ENCODE assay signal across 6 mouse cellular contexts in the genomic region with DNA sequence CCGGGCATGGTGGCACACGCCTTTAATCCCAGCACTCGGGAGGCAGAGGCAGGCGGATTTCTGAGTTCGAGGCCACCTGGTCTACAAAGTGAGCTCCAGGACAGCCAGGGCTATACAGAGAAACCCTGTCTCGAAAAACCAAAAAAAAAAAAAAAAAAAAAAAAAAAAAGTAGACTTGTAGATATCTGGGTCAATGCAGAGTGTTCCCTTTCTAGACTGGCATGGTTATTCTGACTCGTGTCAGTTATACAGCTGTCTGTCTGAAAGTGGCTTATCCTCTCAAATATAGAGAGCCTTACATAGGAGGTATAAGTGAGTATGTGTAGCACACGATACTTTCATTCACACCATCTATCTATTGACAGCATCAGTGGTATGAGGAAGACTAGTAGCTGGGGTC. TPM values are rescaled to one million over a fixed set of nuclear protein-coding genes. Genes with fewer than 3 reads are reported as not detected.
DNase-seq lines count a peak whose midpoint lies in the region; ATAC-seq and TF ChIP-seq lines count a peak whose summit lies in the region.
"Not testable (repeated sequence)": the region's sequence is repeated elsewhere in the genome, so short reads cannot be mapped to it uniquely, and the experiment has no call there.

No protein-coding gene starts in this region.

- DNase-seq in ES-E14 (ENCODE audit: low read depth, low spot score); forebrain, embryonic 14.5 days (ENCODE audit: low spot score): not testable (repeated sequence)

- H3K4me1 ChIP-seq in ES-E14 (ENCODE audit: control insufficient read depth in 2 of 2, insufficient read depth in 2 of 2, low read length in 2 of 2, poor library complexity in 1 of 2): not testable (repeated sequence)
- peaks cover 33% of the 10 kb centered on the region for H3K4me1 ChIP-seq in forebrain, embryonic 14.5 days (ENCODE audit: control insufficient read depth, insufficient read depth, low read length)
- H3K4me1 ChIP-seq in hindbrain, embryonic 13.5 days (replicated peaks): peaks cover 61% of the 10 kb centered on the region
- H3K4me1 ChIP-seq in midbrain, embryonic 12.5 days: peaks cover 31% of the 10 kb centered on the region
- peaks cover 71% of the 10 kb centered on the region for H3K4me1 ChIP-seq in midbrain, embryonic 15.5 days
- peaks cover 76% of the 10 kb centered on the region for H3K4me1 ChIP-seq in neural tube, embryonic 13.5 days (replicated peaks)

- WGBS in forebrain, embryonic 14.5 days: 92% methylated on average over 8 of the region's 8 CpGs
- 94% methylated on average over 8 of the region's 8 CpGs for WGBS in hindbrain, embryonic 13.5 days
- WGBS in midbrain, embryonic 12.5 days: 91% methylated on average over 8 of the region's 8 CpGs
- WGBS in midbrain, embryonic 15.5 days: 87% methylated on average over 8 of the region's 8 CpGs
- WGBS in neural tube, embryonic 13.5 days: 95% methylated on average over 8 of the region's 8 CpGs

- H3K36me3 ChIP-seq in ES-E14 (ENCODE audit: control insufficient read depth, insufficient read depth, low read length, poor library complexity, severe bottlenecking): peaks cover 14% of the 10 kb centered on the region
- peaks cover 63% of the 10 kb centered on the region for H3K36me3 ChIP-seq in forebrain, embryonic 14.5 days (ENCODE audit: control insufficient read depth, insufficient read depth, low read length)
- peaks cover 44% of the 10 kb centered on the region for H3K36me3 ChIP-seq in hindbrain, embryonic 13.5 days
- H3K36me3 ChIP-seq in midbrain, embryonic 12.5 days: peaks cover 57% of the 10 kb centered on the region
- peaks cover 17% of the 10 kb centered on the region for H3K36me3 ChIP-seq in midbrain, embryonic 15.5 days (replicated peaks)
- peaks cover 56% of the 10 kb centered on the region for H3K36me3 ChIP-seq in neural tube, embryonic 13.5 days

- in situ Hi-C loops in ES-E14 (cut with MboI; ENCODE audit: low sequenced_read_pairs in 2 of 2, unreplicated experiment in 2 of 2): not testable (repeated sequence)

- not testable (repeated sequence) for H3K9ac ChIP-seq in ES-E14 (ENCODE audit: insufficient read depth, low read depth, low read length, poor library complexity, severe bottlenecking); forebrain, embryonic 14.5 days (ENCODE audit: low read length); hindbrain, embryonic 13.5 days; midbrain, embryonic 12.5 days (replicated peaks); midbrain, embryonic 15.5 days
- 0 out of 2 replicates have a peak overlapping the region, but pooled peaks have one; percentile 6 for H3K9ac ChIP-seq in neural tube, embryonic 13.5 days

- not testable (repeated sequence) for H3K27ac ChIP-seq in ES-E14 (ENCODE audit: insufficient read depth, low read depth, low read length, poor library complexity, severe bottlenecking); forebrain, embryonic 14.5 days (ENCODE audit: low read depth, low read length); hindbrain, embryonic 13.5 days; midbrain, embryonic 12.5 days (replicated peaks); midbrain, embryonic 15.5 days; neural tube, embryonic 13.5 days (replicated peaks)

- not testable (repeated sequence) for H3K9me3 ChIP-seq in ES-E14 (ENCODE audit: control insufficient read depth, insufficient read depth, low read depth, low read length); forebrain, embryonic 14.5 days (replicated peaks; ENCODE audit: control insufficient read depth, low read length); hindbrain, embryonic 13.5 days; midbrain, embryonic 12.5 days; midbrain, embryonic 15.5 days; neural tube, embryonic 13.5 days

- ATAC-seq in forebrain, embryonic 14.5 days; hindbrain, embryonic 13.5 days (ENCODE audit: low FRiP score); midbrain, embryonic 12.5 days (ENCODE audit: low FRiP score, low read depth); midbrain, embryonic 15.5 days (replicated peaks); neural tube, embryonic 13.5 days (ENCODE audit: low read depth): not testable (repeated sequence)

- peak overlapping the region; percentile 26; the same call in 1 of the 2 replicates for H3K4me2 ChIP-seq in forebrain, embryonic 14.5 days (ENCODE audit: low read length)
- peak overlapping the region; percentile 89 for H3K4me2 ChIP-seq in hindbrain, embryonic 13.5 days
- peak overlapping the region; percentile 10 for H3K4me2 ChIP-seq in midbrain, embryonic 12.5 days (replicated peaks)
- peak overlapping the region; percentile 89; the same call in 1 of the 2 replicates for H3K4me2 ChIP-seq in midbrain, embryonic 15.5 days
- H3K4me2 ChIP-seq in neural tube, embryonic 13.5 days: peak overlapping the region; percentile 98

- H3K27me3 ChIP-seq in forebrain, embryonic 14.5 days (replicated peaks; ENCODE audit: control insufficient read depth, insufficient read depth, low read length); hindbrain, embryonic 13.5 days; midbrain, embryonic 12.5 days; midbrain, embryonic 15.5 days (replicated peaks); neural tube, embryonic 13.5 days: not testable (repeated sequence)

- not testable (repeated sequence) for H3K4me3 ChIP-seq in ES-E14 (ENCODE audit: insufficient read depth in 1 of 2, low read depth in 1 of 2, low read length in 2 of 2, poor library complexity in 1 of 2, severe bottlenecking in 1 of 2); forebrain, embryonic 14.5 days (ENCODE audit: low read depth, low read length); hindbrain, embryonic 13.5 days; midbrain, embryonic 12.5 days; midbrain, embryonic 15.5 days
- peak overlapping the region; percentile 0; the same call in 1 of the 2 replicates for H3K4me3 ChIP-seq in neural tube, embryonic 13.5 days

TF ChIP-seq in ES-E14, 5 proteins besides CTCF, POLR2A, EP300 and RAD21:
- peak; percentile 77; the same call in 1 of the 2 replicates for TF ChIP-seq ZNF384 (IDR thresholded peaks at IDR 0.05; ENCODE audit: low read depth, low read length)

RNA-seq across cellular contexts. Expression of a gene that starts 4.2 kb away (rescaled TPM):
- 11.1 and 11.3 TPM in 2 replicates for total RNA-seq in ES-E14 (2012; rRNA removed)
- polyA plus RNA-seq in forebrain, embryonic 14.5 days (2014; fragmentation: Nextera tagmentation; extraction: Ambion mirVana): 185 and 194 TPM in 2 replicates
- polyA plus RNA-seq in hindbrain, embryonic 13.5 days (2015; fragmentation: Nextera tagmentation; extraction: Ambion mirVana): 188 and 189 TPM in 2 replicates
- 162 and 168 TPM in 2 replicates for polyA plus RNA-seq in midbrain, embryonic 12.5 days (2016; fragmentation: Nextera tagmentation; extraction: Ambion mirVana)
- polyA plus RNA-seq in midbrain, embryonic 15.5 days (2015; fragmentation: Nextera tagmentation; extraction: Ambion mirVana): 180 and 188 TPM in 2 replicates
- polyA plus RNA-seq in neural tube, embryonic 13.5 days (2015; fragmentation: Nextera tagmentation; extraction: Ambion mirVana): 164 and 184 TPM in 2 replicates

RNA-seq across cellular contexts. Expression of a gene that starts 33.2 kb away (rescaled TPM):
- total RNA-seq in ES-E14 (2012; rRNA removed): 122 and 134 TPM in 2 replicates
- polyA plus RNA-seq in forebrain, embryonic 14.5 days (2014; fragmentation: Nextera tagmentation; extraction: Ambion mirVana): 132 and 140 TPM in 2 replicates
- polyA plus RNA-seq in hindbrain, embryonic 13.5 days (2015; fragmentation: Nextera tagmentation; extraction: Ambion mirVana): 97.3 and 97.5 TPM in 2 replicates
- polyA plus RNA-seq in midbrain, embryonic 12.5 days (2016; fragmentation: Nextera tagmentation; extraction: Ambion mirVana): 86.0 and 94.7 TPM in 2 replicates
- polyA plus RNA-seq in midbrain, embryonic 15.5 days (2015; fragmentation: Nextera tagmentation; extraction: Ambion mirVana): 98.0 and 98.6 TPM in 2 replicates
- 94.7 and 110 TPM in 2 replicates for polyA plus RNA-seq in neural tube, embryonic 13.5 days (2015; fragmentation: Nextera tagmentation; extraction: Ambion mirVana)

RNA-seq across cellular contexts. Expression of a gene that starts 49.6 kb away (rescaled TPM):
- 14.1 and 36.7 TPM in 2 replicates for total RNA-seq in ES-E14 (2012; rRNA removed)
- 25.0 and 31.9 TPM in 2 replicates for polyA plus RNA-seq in forebrain, embryonic 14.5 days (2014; fragmentation: Nextera tagmentation; extraction: Ambion mirVana)
- polyA plus RNA-seq in hindbrain, embryonic 13.5 days (2015; fragmentation: Nextera tagmentation; extraction: Ambion mirVana): 30.0 and 33.3 TPM in 2 replicates
- polyA plus RNA-seq in midbrain, embryonic 12.5 days (2016; fragmentation: Nextera tagmentation; extraction: Ambion mirVana): 32.1 and 32.9 TPM in 2 replicates
- 35.2 and 39.8 TPM in 2 replicates for polyA plus RNA-seq in midbrain, embryonic 15.5 days (2015; fragmentation: Nextera tagmentation; extraction: Ambion mirVana)
- polyA plus RNA-seq in neural tube, embryonic 13.5 days (2015; fragmentation: Nextera tagmentation; extraction: Ambion mirVana): 29.5 and 30.4 TPM in 2 replicates

RNA-seq across cellular contexts. Expression of a gene that starts 50.9 kb away (rescaled TPM):
- total RNA-seq in ES-E14 (2012; rRNA removed): 40.0 and 49.8 TPM in 2 replicates
- 9.4 TPM in 2 replicates for polyA plus RNA-seq in forebrain, embryonic 14.5 days (2014; fragmentation: Nextera tagmentation; extraction: Ambion mirVana)
- polyA plus RNA-seq in hindbrain, embryonic 13.5 days (2015; fragmentation: Nextera tagmentation; extraction: Ambion mirVana): 32.3 and 35.3 TPM in 2 replicates
- 47.3 and 50.1 TPM in 2 replicates for polyA plus RNA-seq in midbrain, embryonic 12.5 days (2016; fragmentation: Nextera tagmentation; extraction: Ambion mirVana)
- 17.0 and 19.5 TPM in 2 replicates for polyA plus RNA-seq in midbrain, embryonic 15.5 days (2015; fragmentation: Nextera tagmentation; extraction: Ambion mirVana)
- polyA plus RNA-seq in neural tube, embryonic 13.5 days (2015; fragmentation: Nextera tagmentation; extraction: Ambion mirVana): 28.5 and 37.3 TPM in 2 replicates

RNA-seq across cellular contexts. Expression of a gene that starts 50.9 kb away (rescaled TPM):
- total RNA-seq in ES-E14 (2012; rRNA removed): 91.7 and 99.1 TPM in 2 replicates
- polyA plus RNA-seq in forebrain, embryonic 14.5 days (2014; fragmentation: Nextera tagmentation; extraction: Ambion mirVana): 69.1 and 79.5 TPM in 2 replicates
- polyA plus RNA-seq in hindbrain, embryonic 13.5 days (2015; fragmentation: Nextera tagmentation; extraction: Ambion mirVana): 66.8 and 67.5 TPM in 2 replicates
- polyA plus RNA-seq in midbrain, embryonic 12.5 days (2016; fragmentation: Nextera tagmentation; extraction: Ambion mirVana): 108 and 111 TPM in 2 replicates
- 69.3 and 72.8 TPM in 2 replicates for polyA plus RNA-seq in midbrain, embryonic 15.5 days (2015; fragmentation: Nextera tagmentation; extraction: Ambion mirVana)
- polyA plus RNA-seq in neural tube, embryonic 13.5 days (2015; fragmentation: Nextera tagmentation; extraction: Ambion mirVana): 64.0 and 69.5 TPM in 2 replicates

Comparison
In these comparisons a context has a peak if more than half of its experiments do, and no peak if none do; other contexts are left out.
1. H3K4me2 ChIP-seq: peak in every context shown above with its lines; median percentile 98 in neural tube, embryonic 13.5 days; 89 in hindbrain, embryonic 13.5 days; 89 in midbrain, embryonic 15.5 days; 26 in forebrain, embryonic 14.5 days; 10 in midbrain, embryonic 12.5 days.